Mouse (Mus musculus): ENCODE data around the gene Spata17.
"Not testable (repeated sequence)": the region's sequence is repeated elsewhere in the genome, so short reads cannot be mapped to it uniquely, and the experiment has no call there.

Gene Spata17

DNA sequence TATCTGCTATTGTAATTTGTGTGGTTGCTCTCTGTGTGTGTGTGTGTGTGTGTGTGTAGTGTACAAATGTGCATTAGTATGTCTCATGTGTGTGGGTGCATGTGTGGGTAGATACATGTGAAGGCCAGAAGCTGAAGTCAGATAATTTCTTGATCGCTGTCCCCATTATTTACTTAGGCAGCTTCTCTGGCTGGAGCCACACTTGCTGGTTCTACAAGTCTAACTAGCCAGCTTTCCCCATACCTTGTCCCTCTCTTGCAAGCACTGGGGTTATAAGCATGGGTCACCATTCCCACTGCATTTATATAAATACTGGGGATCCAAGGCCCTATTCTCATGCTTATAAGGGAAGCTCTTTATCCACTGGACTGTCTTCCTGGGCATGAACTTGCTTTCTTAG lies 39.3 kb downstream of the Spata17 start:
- in situ Hi-C loops (cut with MseI, MboI) = no loop called here

DNA sequence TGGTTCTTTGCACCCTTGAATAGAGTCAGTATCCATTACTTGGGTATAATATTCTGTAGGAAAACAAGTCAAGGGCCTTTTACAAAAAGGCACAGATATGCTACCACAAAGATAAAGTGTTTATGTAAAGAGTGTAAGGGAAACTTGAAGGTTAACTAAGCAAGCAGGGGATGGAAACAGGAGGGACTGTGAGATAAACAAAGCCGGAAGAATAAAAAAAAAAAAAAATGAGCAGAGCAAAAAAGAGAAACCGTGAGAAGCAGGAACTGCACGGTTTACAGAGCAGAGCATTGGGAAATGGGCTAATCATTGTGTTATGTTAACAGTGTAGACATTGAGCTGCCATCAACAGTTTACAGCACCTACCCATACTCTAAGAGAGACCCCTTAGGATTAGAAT lies 44.9 kb downstream of the Spata17 start:
- in situ Hi-C loops (cut with MseI, MboI) = no loop called here

DNA sequence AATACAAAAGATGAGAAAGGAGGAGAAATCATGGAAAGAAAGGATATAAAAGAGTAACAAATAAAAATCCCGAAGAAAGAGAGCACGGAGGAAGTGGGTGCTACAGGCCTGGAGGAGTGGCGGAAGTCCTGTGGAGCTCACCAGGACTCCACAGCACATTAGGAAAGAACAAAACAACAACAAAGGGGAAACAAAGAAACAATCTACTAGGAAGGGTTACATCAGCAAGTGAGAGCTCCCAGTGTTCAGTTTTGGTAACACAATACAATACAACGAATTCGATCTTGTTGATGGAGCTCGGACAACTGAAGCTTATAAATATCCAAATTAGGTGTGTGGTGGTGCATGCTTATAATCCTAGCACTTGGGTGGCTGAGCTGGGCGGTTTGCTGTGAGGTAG lies 45.6 kb downstream of the Spata17 start:
- in situ Hi-C loops (cut with MseI, MboI) = no loop called here

DNA sequence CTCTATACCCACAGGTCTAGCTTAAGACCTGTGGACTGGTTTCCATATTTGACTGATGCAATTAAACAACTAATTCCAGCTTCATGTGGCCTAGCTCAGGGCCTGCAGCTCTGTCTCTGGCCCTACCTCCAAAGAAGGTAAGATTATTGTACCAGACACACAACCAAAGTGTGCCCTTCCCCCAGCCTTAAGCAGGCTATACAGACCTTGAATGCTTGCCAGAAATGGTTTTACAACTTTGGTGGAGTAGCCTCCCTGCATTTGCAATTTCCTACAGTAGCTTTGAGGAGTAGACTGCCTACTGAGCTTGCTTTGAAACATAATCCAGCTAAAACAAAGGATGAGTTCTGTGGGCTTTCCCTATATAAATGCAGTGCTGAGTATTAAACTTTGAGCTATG lies 51.7 kb downstream of the Spata17 start:
- in situ Hi-C loops (cut with MseI, MboI) = no loop called here

DNA sequence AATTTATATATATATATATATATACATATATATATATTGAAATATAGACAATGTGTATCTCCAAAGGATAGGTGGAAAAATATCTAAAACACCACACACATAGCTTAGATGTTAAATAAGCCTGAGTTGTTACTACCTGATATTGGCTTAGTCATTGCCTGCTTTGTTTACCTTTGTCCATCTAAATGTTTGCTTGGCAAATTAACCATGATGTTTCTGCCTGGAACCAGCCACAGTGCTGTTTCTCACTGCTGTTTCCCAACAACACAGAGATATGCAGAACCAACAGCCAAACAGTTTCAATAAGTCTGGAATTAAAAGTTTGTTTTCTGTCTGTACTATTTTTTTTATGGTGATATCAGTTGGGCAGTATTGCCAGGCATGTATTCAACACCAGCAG lies 59.6 kb downstream of the Spata17 start:
- in situ Hi-C loops (cut with MseI, MboI) = no loop called here

DNA sequence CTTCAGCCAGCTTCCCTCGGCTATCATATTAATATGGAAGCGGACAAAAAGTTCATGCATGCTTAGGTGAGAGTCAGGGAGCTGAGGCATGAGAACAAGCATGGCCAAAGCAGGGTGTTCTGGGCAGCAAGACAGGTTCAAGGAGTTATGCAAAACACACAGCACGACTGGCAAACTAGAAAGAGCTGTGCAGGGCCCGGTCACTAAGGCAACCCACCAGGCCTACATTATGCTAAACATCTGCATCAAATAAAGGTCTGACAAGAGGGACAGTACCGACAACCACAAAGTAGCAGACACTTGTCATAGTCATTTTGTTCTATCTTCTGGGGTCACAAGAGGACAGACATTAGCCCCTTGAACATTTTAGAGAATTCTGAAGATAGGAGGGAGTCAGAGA lies 61.6 kb downstream of the Spata17 start:
- in situ Hi-C loops (cut with MseI, MboI) = no loop called here

DNA sequence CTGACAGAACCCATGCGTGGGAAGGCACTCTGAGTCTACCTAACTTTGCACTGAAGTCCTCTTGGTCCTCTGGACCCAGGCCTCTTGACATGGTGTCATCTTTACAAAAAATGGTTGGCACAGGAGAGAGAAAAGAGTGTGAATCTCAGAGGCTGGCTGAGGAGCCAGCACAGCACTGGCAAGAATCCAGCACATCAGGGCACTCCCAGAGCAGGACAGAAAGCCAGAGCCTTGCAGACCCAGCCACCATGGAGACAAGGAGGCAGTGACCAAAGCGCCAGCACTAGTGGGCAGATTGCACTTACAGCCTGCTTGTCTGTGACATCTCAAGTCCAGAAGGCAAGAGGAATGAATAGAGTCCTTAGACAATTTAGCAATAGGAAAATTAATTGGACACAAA lies 62.7 kb downstream of the Spata17 start:
- in situ Hi-C loops (cut with MseI, MboI) = no loop called here

DNA sequence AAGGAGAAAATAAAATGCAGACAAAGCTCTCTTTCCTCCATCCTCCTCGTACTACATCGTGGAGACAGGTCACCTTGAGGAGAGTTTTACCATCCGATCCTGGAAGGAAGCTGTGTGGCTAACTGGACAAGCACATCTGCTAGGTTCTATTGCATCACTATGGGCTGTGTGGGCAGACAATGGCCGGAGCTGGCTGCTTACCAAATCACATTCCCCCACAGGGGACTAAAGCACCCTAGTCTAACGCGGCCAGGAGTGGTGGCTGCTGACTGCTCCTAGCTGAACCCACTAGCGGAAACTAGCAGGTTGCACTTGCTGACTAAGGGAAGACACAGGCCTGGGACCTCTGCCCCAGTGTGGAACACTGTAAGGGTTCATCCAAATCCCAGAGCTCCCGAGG lies 72.3 kb downstream of the Spata17 start:
- in situ Hi-C loops (cut with MseI, MboI) = no loop called here

DNA sequence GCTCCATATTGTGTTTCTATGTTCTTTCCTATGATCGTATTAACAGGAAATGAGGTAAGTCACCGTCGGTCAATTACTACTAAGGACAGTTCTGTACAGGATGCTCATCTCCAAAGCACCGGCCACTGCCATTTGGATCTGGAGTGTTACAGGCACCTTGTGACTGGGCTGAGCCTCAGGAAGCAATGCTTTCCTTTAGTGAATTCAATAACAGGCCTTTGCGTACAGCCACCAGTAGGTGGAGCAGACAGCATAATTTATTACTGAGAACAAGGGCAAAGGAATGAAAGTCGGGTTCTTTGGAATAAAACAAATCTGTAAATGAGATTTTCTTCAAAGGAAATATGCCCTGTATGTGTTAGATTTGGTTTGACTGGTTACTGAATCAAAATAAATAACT lies 77.8 kb downstream of the Spata17 start:
- in situ Hi-C loops (cut with MseI, MboI) = no loop called here

DNA sequence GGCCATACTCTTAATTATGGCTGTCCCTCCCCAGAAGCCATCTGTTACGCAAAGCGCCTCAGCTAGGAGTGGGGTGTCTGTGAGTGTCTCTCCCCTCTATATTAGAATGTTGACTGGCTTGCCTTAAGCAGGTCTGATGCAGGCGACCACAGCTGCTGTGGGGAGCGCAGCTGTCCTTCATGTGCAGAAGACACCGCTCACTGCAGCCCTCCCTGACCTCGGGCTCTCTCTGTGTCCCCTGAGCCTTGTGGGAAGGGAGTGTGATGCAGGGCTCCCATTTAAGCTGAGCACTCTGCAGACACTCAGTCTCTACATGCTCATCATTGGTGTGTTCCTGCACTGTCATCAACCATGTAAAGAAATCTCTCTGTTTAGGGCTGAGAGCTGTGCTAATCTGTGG lies 79.4 kb downstream of the Spata17 start:
- in situ Hi-C loops (cut with MseI, MboI) = no loop called here

DNA sequence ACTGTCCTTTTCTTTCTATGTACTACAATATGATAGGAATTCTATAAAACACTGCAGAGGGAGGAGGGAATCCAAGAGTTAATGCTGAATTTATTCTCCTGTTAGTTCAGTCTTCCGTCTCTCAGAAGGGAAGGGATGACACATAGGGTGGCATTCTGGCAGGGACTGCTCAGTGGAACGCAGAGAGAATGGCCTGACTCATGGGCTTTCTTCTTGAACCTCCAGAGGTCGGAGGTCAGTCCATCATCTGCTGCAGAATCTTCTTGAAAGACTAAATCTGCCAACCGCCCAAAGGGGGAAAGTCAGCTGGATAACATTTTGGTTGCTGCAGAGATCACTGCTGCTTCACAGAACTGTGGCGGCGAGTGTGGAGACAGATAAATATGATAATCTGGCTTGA lies 81.4 kb downstream of the Spata17 start:
- in situ Hi-C loops (cut with MseI, MboI) = no loop called here

DNA sequence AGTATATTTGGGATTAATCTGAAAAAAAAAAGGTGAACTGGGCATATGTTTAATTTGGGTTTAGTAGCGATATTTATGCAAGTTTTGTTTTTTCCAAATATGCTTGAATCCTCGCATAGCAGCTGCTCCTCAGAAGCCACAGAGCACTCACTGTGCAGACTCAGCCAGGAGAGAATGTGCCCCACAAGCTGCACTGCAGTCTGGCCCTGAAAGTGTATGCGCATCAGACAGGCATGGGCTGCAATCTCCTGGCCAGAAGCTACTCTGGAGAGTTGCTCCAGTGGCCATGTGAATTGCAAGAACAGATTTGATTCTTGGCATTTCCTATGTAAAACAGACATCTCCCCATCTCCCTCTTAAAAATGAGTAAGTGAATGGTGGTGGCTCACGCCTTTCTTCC lies 82.9 kb downstream of the Spata17 start:
- in situ Hi-C loops (cut with MseI, MboI) = no loop called here

DNA sequence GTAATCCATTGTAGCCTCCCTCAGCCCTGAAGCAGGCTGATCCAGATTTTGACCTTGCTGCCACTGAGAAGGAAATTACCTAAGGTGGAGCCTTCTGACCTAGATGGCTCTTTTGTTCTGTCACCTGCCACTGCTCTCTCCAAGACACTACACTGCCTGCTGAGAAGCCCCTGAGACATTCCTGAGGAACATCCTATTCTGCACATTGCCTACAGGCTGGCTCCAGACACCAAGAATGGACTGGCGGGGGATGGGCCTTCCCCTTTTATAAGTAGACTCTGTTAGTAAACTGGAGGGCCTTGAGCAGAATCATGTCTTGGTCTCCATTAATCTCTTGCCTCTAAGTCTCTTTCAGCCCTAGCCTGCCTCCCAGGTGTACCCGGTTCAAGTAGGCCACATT lies 87.7 kb downstream of the Spata17 start:
- in situ Hi-C loops (cut with MseI, MboI) = not testable (repeated sequence)

DNA sequence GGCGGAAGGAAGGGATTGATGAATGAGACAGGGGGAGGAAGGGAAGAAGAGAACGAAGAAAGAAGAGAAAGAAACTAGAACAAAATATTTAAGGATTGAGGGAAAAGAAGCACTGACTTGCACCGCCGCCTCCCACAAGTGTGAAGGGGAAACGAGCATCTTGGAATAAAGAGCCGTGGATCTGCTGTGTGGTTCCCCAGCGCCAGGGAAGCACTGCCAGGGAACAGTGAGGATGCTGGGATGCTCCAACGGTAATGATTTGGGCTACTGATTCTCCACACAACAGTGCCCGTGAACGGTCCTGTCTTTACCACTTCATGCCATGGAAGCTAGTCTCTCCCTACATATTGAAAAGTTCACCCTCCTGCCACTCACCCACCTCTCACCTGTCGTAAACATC lies 89.5 kb downstream of the Spata17 start:
- in situ Hi-C loops (cut with MseI, MboI) = no loop called here

DNA sequence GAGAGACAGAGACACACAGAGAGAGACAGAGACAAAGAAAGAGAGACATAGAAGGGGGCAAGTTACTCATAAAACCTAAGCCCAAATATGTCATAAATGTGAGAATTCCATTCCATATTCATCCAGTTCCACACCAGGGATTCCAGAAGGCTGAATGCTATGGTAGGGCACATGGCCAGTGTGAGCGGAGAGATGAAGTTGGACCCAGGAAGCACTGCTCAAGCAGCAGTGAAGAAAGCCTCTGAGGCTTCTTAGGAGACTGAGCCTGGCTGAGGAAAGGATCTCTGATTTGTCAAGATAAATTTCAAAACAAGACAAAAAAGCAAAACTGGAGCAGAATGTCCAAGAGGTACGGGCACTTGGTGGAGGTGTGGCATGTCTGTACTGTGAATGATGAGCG lies 90.3 kb downstream of the Spata17 start:
- in situ Hi-C loops (cut with MseI, MboI) = no loop called here

DNA sequence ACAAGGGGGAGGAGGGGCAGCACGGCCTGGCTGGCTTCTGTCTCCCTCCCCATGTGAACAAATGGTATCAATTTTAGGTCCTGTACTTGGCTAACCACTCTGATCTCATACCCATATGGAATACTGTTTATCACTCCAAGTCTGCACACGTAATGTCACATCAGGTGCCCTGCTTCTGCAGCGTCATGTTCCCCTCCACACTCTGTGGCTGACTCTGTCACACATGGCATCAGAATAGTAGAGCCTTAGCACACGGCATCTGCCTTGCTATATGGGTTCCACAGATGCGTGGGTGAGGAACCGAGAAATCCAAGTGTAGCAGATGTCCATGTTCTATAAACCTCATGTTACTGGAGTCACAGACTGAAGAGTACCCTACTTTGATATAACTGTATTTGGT lies 96.0 kb downstream of the Spata17 start:
- in situ Hi-C loops (cut with MseI, MboI) = no loop called here

DNA sequence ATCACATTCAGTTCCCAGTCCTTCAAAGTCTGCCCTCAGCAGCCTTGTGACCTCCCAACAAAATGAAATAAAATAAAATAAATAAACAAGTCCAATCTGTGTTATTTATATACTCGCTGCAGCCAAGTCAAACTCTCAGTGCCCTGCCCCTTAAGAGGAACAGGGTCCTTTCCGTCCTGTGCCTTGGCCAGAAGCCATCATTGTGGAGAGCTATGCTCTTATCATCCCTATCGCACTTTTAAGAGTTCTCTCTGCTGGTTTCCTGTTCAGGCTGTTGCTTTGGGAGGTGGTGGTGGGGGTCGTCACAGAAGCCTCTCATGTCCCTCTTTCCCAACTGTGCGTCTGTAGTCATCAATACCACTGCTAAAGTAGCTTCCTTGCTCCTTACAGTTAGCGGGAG lies 97.2 kb downstream of the Spata17 start:
- in situ Hi-C loops (cut with MseI, MboI) = no loop called here

DNA sequence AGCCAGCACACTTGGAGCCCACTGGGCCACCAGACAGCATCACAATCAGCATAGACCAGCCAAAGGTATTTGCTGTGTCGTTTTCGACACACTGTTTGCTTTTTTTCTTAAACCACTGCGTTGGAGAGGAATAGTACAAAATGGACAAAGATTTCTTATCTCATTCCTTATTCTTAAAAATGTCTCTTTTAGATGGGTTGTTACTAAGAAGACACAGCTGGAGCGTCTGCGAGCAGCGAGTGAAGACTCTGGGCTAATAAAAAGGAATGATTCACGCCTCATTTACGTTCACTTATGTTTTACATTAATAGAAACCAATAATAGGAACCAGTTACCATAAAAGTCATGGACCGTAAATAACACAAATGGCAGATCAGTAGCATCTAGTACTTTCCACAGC lies 101.5 kb downstream of the Spata17 start:
- in situ Hi-C loops (cut with MseI, MboI) = no loop called here

DNA sequence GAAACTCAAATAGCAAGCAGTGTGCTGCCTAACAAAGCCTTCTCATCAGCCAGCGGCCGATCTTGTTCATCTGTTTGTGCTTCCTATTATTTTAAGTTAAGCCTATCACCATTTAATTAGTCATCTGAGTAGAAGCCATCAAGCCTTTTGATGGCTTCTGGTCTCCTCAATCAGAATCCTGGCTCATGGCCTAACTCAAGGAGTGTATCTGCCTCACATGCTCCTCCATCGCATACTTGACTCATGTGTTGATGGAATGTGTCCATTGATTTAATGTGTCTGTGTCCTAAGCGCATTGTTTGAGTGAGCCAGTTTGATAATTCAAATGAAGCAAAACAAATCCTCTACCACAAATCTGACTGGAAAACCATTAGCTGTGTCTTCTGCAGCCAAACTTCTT lies 113.1 kb downstream of the Spata17 start:
- in situ Hi-C loops (cut with MseI, MboI) = no loop called here

DNA sequence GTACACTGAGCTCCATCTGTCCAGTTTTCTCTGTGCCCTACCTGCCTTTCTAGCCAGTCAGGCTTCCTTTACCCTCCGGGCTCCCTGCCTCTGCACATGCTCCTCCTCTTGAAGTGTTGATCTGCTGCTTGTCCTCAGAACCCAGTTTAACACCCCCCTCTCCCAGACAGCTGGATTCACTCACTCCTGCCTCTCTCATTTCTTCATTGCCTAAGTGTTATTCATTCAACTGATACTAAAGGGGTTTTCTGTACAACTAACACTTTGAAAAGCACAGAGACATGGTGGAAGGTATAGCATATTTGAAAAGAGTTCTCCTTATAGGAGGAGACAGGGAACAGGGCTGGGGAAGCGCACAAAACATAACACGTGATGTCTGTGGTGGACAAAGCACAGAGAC lies 114.1 kb downstream of the Spata17 start:
- in situ Hi-C loops (cut with MseI, MboI) = no loop called here

DNA sequence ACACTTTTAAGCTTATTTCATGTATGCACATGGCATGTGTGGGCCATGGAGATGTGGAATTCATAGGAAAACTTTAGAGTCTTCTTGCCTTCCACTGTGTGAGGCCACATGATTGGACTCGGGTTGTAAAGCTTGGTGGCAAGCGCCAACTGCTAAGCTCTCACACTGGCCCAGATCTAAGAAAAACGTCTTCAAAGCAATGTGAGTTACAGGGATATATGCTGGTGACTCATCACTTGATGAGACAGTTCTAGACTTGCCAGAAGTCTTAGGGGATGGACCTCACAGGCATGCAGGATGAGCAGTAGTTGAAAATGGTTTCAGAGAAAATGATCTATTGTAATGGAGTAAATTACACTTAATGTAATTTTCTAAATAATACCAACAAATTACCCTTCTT lies 114.6 kb downstream of the Spata17 start:
- in situ Hi-C loops (cut with MseI, MboI) = no loop called here

DNA sequence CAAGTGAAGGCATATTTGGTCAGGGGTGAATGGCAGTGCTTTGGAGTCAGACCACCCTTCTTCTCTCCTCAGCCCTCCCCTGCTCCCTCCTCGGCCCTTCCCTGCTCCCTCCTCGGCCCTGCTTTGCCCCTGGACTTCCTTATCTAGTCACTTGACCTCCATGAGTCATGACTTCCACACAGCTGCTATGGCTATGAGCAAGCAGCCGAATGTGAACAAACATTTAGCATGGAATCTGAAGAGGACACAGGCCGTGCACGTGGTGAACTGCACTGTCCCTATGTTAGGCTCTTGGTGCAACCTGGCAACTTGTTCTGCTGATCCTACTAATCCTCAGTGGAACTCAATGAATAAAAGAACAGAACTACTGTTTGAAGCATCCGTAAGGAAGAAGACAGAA lies 117.0 kb downstream of the Spata17 start:
- in situ Hi-C loops (cut with MseI, MboI) = no loop called here

DNA sequence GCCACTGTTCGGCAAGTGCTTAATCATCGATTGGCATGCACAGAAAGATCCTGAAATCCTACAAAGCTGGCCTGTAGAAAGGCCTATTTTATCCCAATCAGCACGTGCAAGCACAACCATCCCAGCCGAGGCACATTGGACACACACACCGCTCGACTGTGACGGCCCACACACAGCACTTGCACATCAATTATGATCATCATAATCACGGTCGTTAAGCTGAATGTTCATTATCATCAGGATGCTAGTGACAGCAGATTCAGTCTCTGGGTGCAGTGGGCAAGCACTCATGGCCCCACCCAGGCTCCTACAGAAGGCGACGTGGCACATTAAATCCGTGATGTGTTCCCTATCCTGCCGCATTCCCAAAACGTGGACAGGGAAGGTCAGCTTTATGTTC lies 122.7 kb downstream of the Spata17 start:
- in situ Hi-C loops (cut with MseI, MboI) = no loop called here

DNA sequence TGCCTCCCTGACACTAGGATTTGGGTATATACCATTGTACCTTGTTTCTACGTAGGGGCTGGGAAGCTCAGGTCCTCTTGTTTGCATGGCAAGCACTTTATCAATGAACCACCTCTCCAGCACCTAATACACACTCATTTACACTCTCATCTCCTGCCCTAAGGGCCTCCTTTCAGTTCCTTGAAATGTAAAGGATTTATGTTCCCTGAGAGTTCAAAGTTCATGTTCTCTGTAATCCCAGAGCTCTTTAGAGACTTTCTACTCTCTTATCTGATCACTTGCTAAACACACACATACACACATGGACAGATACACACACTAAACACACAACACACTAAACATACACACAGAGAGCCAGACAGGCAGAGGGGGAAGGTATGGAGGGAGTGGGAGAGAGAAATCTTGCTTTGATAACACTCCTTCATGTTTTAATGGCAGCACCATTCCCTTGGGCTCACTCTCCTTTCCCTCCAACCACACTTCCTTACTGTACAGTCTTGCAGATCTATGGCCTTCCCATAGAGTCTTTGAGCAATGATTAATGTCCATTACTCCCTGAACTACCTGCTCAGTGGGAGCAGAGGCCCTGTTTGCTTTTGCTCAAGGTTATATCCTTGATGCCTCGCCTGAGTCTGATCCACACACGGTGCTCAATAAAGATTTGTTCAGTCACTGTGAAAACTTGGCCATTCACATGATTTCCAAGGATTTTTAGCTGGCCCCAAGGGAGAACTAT lies 126.4 kb downstream of the Spata17 start:
- in situ Hi-C loops (cut with MseI, MboI) = no loop called here
